Mouse (Mus musculus): ENCODE measurements around the gene Pip5k1c.

DNA sequence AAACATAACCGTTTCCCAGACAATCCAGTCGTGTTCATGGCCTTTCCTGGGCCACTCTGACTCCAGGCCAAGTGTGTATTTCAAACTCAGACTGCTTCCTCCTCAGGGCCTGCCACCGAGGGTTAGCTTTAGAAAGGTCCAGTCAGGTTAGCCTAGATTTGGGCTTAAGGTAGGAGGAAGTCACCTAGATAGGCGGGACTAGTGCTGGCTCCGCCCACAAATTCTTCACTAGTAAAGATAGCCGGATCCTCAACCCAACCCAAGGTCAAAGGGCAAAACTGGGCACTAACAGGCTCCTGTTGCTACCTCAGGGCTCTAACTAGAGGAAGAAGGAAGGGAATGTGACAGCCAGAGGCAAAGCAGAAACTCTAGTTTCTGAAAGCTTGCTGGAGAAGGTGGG lies 6.2 kb upstream of the Pip5k1c start:
- TF ChIP-seq POLR2A (IDR thresholded peaks at IDR 0.05; ENCODE audit: borderline replicate concordance, extremely low read depth, low read depth, low read length) (no peak), CTCF (IDR thresholded peaks at IDR 0.05; ENCODE audit: insufficient read depth, low read length) (no peak)

All from lung, adult 2 months (tissue).